Mouse (Mus musculus) liver, adult 2 months (tissue): Measurements from ENCODE around the gene Vav3. TPM values are rescaled to one million over a fixed set of nuclear protein-coding genes. Genes with fewer than 3 reads are reported as not detected.

Source experiments
- DNase-seq: peaks from one replicate; pipeline ENCODE4 v3.0.0-alpha.2; 2011; ENCODE audit warnings: low read depth, low spot score; ENCODE audit errors: extremely low read depth
- H3K27ac ChIP-seq: fragments of 200-500 bp; replicated peaks from 2 replicates; pipeline ENCODE4 v1.5.1; 2012; ENCODE audit warnings: low read depth, mild to moderate bottlenecking, control low read depth, inconsistent platforms, low read length; ENCODE audit not compliant: insufficient read depth
- H3K27me3 ChIP-seq: fragments of 200-500 bp; 2 replicates; pipeline ENCODE4 v1.6.1; 2012; ENCODE audit warnings: mild to moderate bottlenecking, moderate library complexity, low read length, inconsistent platforms; ENCODE audit not compliant: control insufficient read depth, insufficient read depth
- H3K36me3 ChIP-seq: fragments of 200-500 bp; 2 replicates; pipeline ENCODE4 v1.6.1; 2012; ENCODE audit warnings: low read length, inconsistent platforms; ENCODE audit not compliant: control insufficient read depth, insufficient read depth
- H3K4me1 ChIP-seq: fragments of 200-500 bp; 2 replicates; pipeline ENCODE4 v1.6.1; 2011; ENCODE audit warnings: low read length; ENCODE audit not compliant: control insufficient read depth, insufficient read depth
- H3K4me3 ChIP-seq: fragments of 200-500 bp; 2 replicates; pipeline ENCODE4 v1.5.1; 2011; ENCODE audit warnings: low read depth, mild to moderate bottlenecking, control low read depth, low read length, moderate library complexity; ENCODE audit not compliant: insufficient read depth
- H3K79me2 ChIP-seq: fragments of 200-500 bp; 2 replicates; pipeline ENCODE4 v1.6.1; 2012; ENCODE audit warnings: inconsistent platforms, mild to moderate bottlenecking, low read length, moderate library complexity; ENCODE audit not compliant: control insufficient read depth, insufficient read depth
- H3K9ac ChIP-seq: fragments of 200-500 bp; 2 replicates; pipeline ENCODE4 v1.6.1; 2012; ENCODE audit warnings: low read depth, mild to moderate bottlenecking, control low read depth, inconsistent platforms, low read length
- CTCF ChIP-seq: fragments of 200-500 bp; IDR thresholded peaks from 2 replicates; pipeline ENCODE4 v1.5.1; 2011; ENCODE audit warnings: low read depth, low read length, control low read depth
- POLR2A ChIP-seq: fragments of 200-500 bp; IDR thresholded peaks from 2 replicates; pipeline ENCODE4 v1.6.1; 2011; ENCODE audit warnings: low read length, control low read depth; ENCODE audit not compliant: insufficient read depth; ENCODE audit errors: extremely low read depth
- WGBS: fragments of 180-500 bp; shearing (Covaris S2); methylation state at CpG from one replicate; pipeline ENCODE4 v1.1.7; 2018; 5-methylcytosine and 5-hydroxymethylcytosine counted together
- polyA plus RNA-seq: library from polyadenylated mRNA; depleted of rRNA; stranded (reverse); fragments of >200 nt; gene quantifications from 2 replicates; pipeline ENCODE4 v1.2.3, GENCODE M21; 2012
- total RNA-seq: library from RNA; depleted of rRNA; stranded (reverse); fragments of >200 nt; gene quantifications from 2 replicates; pipeline ENCODE4 v1.2.3, GENCODE M21; 2014

Gene Vav3
- total and polyA plus RNA-seq, 2 experiments: 0.29 to 3.0 TPM

- H3K27me3 ChIP-seq: no peaks in the 10 kb centered on the region
- TF ChIP-seq CTCF (no peak), POLR2A (no peak)
- peaks cover 4% of the 10 kb centered on the region; the same call in 1 of the 2 replicates for H3K4me1 ChIP-seq
- peak; percentile 22 for DNase-seq
- 58% methylated on average over 2 of the region's 2 CpGs for WGBS
- no peaks in the 10 kb centered on the region for H3K79me2 ChIP-seq
- no peak overlapping the region; the same call in 1 of the 2 replicates for H3K27ac ChIP-seq
- H3K36me3 ChIP-seq: no peaks in the 10 kb centered on the region
- H3K4me3 ChIP-seq: no peak overlapping the region
- H3K9ac ChIP-seq: no peak overlapping the region
Observed at GRCm38 (mm10) chr3:109451966-109452365, 111.5 kb downstream of the Vav3 start.

- TF ChIP-seq CTCF: no peak
- no peak for TF ChIP-seq POLR2A
- no peaks in the 10 kb centered on the region for H3K79me2 ChIP-seq
- no peaks in the 10 kb centered on the region for H3K27me3 ChIP-seq
- H3K4me3 ChIP-seq: no peak overlapping the region
- H3K27ac ChIP-seq: no peak overlapping the region
- no peaks in the 10 kb centered on the region for H3K36me3 ChIP-seq
- no peak for DNase-seq
- peaks cover 4% of the 10 kb centered on the region; the same call in 1 of the 2 replicates for H3K4me1 ChIP-seq
- no peak overlapping the region for H3K9ac ChIP-seq
- 25% methylated on average over 1 of the region's 1 CpGs for WGBS
Observed at GRCm38 (mm10) chr3:109454633-109455032, 114.2 kb downstream of the Vav3 start.

GRCm38 (mm10) chr3:109456340-109456739 lies 115.9 kb downstream of the Vav3 start:
- WGBS: 90% methylated on average over 1 of the region's 1 CpGs
- Histone ChIP-seq H3K4me1 (peaks cover 4% of the 10 kb centered on the region; the same call in 1 of the 2 replicates), H3K27me3 (no peaks in the 10 kb centered on the region), H3K4me3 (no peak overlapping the region), H3K36me3 (no peaks in the 10 kb centered on the region), H3K79me2 (no peaks in the 10 kb centered on the region), H3K9ac (no peak overlapping the region), H3K27ac (no peak overlapping the region)
- DNase-seq: no peak
- TF ChIP-seq CTCF (no peak), POLR2A (no peak)

- Histone ChIP-seq H3K4me3 (no peak overlapping the region), H3K27me3 (no peaks in the 10 kb centered on the region), H3K27ac (no peak overlapping the region), H3K36me3 (no peaks in the 10 kb centered on the region), H3K79me2 (no peaks in the 10 kb centered on the region), H3K9ac (no peak overlapping the region), H3K4me1 (peaks cover 3% of the 10 kb centered on the region; the same call in 1 of the 2 replicates)
- WGBS: 76% methylated on average over 6 of the region's 6 CpGs
- DNase-seq: no peak
- TF ChIP-seq CTCF (no peak), POLR2A (no peak)
Observed at GRCm38 (mm10) chr3:109463684-109464083, 123.2 kb downstream of the Vav3 start.

GRCm38 (mm10) chr3:109464600-109464999 lies 124.1 kb downstream of the Vav3 start:
- WGBS: 76% methylated on average over 8 of the region's 8 CpGs
- no peaks in the 10 kb centered on the region for H3K27me3 ChIP-seq
- no peak overlapping the region for H3K27ac ChIP-seq
- TF ChIP-seq POLR2A (no peak), CTCF (no peak)
- no peak for DNase-seq
- no peaks in the 10 kb centered on the region for H3K79me2 ChIP-seq
- H3K4me1 ChIP-seq: peaks cover 3% of the 10 kb centered on the region; the same call in 1 of the 2 replicates
- H3K36me3 ChIP-seq: no peaks in the 10 kb centered on the region
- no peak overlapping the region for H3K9ac ChIP-seq
- no peak overlapping the region for H3K4me3 ChIP-seq

GRCm38 (mm10) chr3:109466541-109466940 lies 126.1 kb downstream of the Vav3 start:
- Histone ChIP-seq H3K4me3 (no peak overlapping the region), H3K79me2 (no peaks in the 10 kb centered on the region), H3K27ac (no peak overlapping the region), H3K27me3 (no peaks in the 10 kb centered on the region), H3K36me3 (no peaks in the 10 kb centered on the region), H3K9ac (no peak overlapping the region), H3K4me1 (peaks cover 3% of the 10 kb centered on the region; the same call in 1 of the 2 replicates)
- no peak for DNase-seq
- TF ChIP-seq POLR2A: no peak
- no peak for TF ChIP-seq CTCF
